Mouse (Mus musculus): Measurements from ENCODE around the gene Nckap5.

Gene Nckap5

GRCm38 (mm10) chr1:125911901-125912445, 918.6 kb downstream of the Nckap5 start:
- in situ Hi-C loops (cut with MboI, MseI): loop anchor here (10.0 kb wide), 2 partner anchors 277 to 363 kb away; no protein-coding TSS in a partner anchor

GRCm38 (mm10) chr1:125911337-125911900, 919.2 kb downstream of the Nckap5 start:
- in situ Hi-C loops (cut with MboI, MseI): loop anchor here (10.0 kb wide), 2 partner anchors 277 to 363 kb away; no protein-coding TSS in a partner anchor

- in situ Hi-C loops (cut with MboI, MseI): loop anchor here (10.0 kb wide), 2 partner anchors 276 to 364 kb away; no protein-coding TSS in a partner anchor
These were observed 919.7 kb downstream of the Nckap5 start for GRCm38 (mm10) chr1:125910871-125911265.

- in situ Hi-C loops (cut with MboI, MseI): loop anchor here (10.0 kb wide), 2 partner anchors 276 to 364 kb away; no protein-coding TSS in a partner anchor
These were observed 920.3 kb downstream of the Nckap5 start for GRCm38 (mm10) chr1:125910211-125910870.

- in situ Hi-C loops (cut with MboI, MseI): no loop called here
These were observed 937.4 kb downstream of the Nckap5 start for GRCm38 (mm10) chr1:125893158-125893557.

- in situ Hi-C loops (cut with MboI, MseI): loop anchor here (10.0 kb wide), 1 partner anchor 965 kb away; no protein-coding TSS in a partner anchor
These were observed 960.5 kb downstream of the Nckap5 start for GRCm38 (mm10) chr1:125870056-125870455.
